In genomic region chr19:18713357-18713756, GRCm38 (mm10) we compare ENCODE assay signal across 7 mouse cellular contexts. TPM values are rescaled to one million over a fixed set of nuclear protein-coding genes. Genes with fewer than 3 reads are reported as not detected.
A peak's percentile ranks its signal among the peaks of the same experiment; 100 is the strongest.
DNase-seq lines count a peak whose midpoint lies in the region; ATAC-seq and TF ChIP-seq lines count a peak whose summit lies in the region.
"Not testable (repeated sequence)": the region's sequence is repeated elsewhere in the genome, so short reads cannot be mapped to it uniquely, and the experiment has no call there.

No protein-coding gene starts in this region.

- TF ChIP-seq CTCF in midbrain, postnatal 0 days (IDR thresholded peaks at IDR 0.05), result peak; percentile 31; the same call in 1 of the 2 replicates

- H3K36me3 ChIP-seq in embryonic facial prominence, embryonic 14.5 days (ENCODE audit: control insufficient read depth, insufficient read depth, low read length); kidney, embryonic 15.5 days; liver, embryonic 11.5 days (ENCODE audit: control insufficient read depth, insufficient read depth, low read length); midbrain, postnatal 0 days (ENCODE audit: insufficient read depth, low read length): not testable (repeated sequence)
- peaks cover 13% of the 10 kb centered on the region for H3K36me3 ChIP-seq in heart, embryonic 10.5 days

- H3K27ac ChIP-seq in embryonic facial prominence, embryonic 14.5 days (replicated peaks; ENCODE audit: low read depth, low read length), result peak overlapping the region; percentile 94
- H3K27ac ChIP-seq in heart, embryonic 10.5 days, result peak overlapping the region; percentile 92
- peak overlapping the region; percentile 97 for H3K27ac ChIP-seq in kidney, embryonic 15.5 days
- peak overlapping the region; percentile 98 for H3K27ac ChIP-seq in liver, embryonic 11.5 days (ENCODE audit: low read depth, low read length)
- H3K27ac ChIP-seq in midbrain, postnatal 0 days (ENCODE audit: low read depth, low read length), result peak overlapping the region; percentile 92; the same call in 1 of the 2 replicates

- H3K9ac ChIP-seq in embryonic facial prominence, embryonic 14.5 days (ENCODE audit: low read depth, low read length), result peak overlapping the region; percentile 89
- peak overlapping the region; percentile 70 for H3K9ac ChIP-seq in kidney, embryonic 15.5 days
- peak overlapping the region; percentile 98 for H3K9ac ChIP-seq in liver, embryonic 11.5 days (ENCODE audit: low read depth, low read length)
- peak overlapping the region; percentile 64 for H3K9ac ChIP-seq in midbrain, postnatal 0 days (replicated peaks; ENCODE audit: low read length, poor library complexity, severe bottlenecking)

- not testable (repeated sequence) for H3K9me3 ChIP-seq in embryonic facial prominence, embryonic 14.5 days (ENCODE audit: control insufficient read depth, low read length); heart, embryonic 10.5 days; kidney, embryonic 15.5 days (replicated peaks); liver, embryonic 11.5 days (ENCODE audit: control insufficient read depth, low read length); midbrain, postnatal 0 days (ENCODE audit: low read length)

- peak; percentile 60 for ATAC-seq in embryonic facial prominence, embryonic 14.5 days (ENCODE audit: low read depth)
- ATAC-seq in kidney, embryonic 15.5 days (replicated peaks; ENCODE audit: low FRiP score), result peak; percentile 71
- peak; percentile 48 for ATAC-seq in liver, embryonic 11.5 days (replicated peaks; ENCODE audit: low FRiP score)
- ATAC-seq in midbrain, postnatal 0 days (ENCODE audit: low FRiP score), result peak; percentile 73

- not testable (repeated sequence) for H3K27me3 ChIP-seq in embryonic facial prominence, embryonic 14.5 days (replicated peaks; ENCODE audit: control insufficient read depth, insufficient read depth, low read length); heart, embryonic 10.5 days (ENCODE audit: insufficient read depth, poor library complexity, severe bottlenecking); kidney, embryonic 15.5 days; liver, embryonic 11.5 days (replicated peaks; ENCODE audit: control insufficient read depth, insufficient read depth, low read length); midbrain, postnatal 0 days (ENCODE audit: insufficient read depth, low read length)

- H3K4me3 ChIP-seq in embryonic facial prominence, embryonic 14.5 days (ENCODE audit: low read depth, low read length), result peak overlapping the region; percentile 88
- H3K4me3 ChIP-seq in heart, embryonic 10.5 days, result peak overlapping the region; percentile 95
- peak overlapping the region; percentile 60 for H3K4me3 ChIP-seq in kidney, embryonic 15.5 days (replicated peaks)
- peak overlapping the region; percentile 97 for H3K4me3 ChIP-seq in liver, embryonic 11.5 days (ENCODE audit: low read depth, low read length)
- H3K4me3 ChIP-seq in midbrain, postnatal 0 days (ENCODE audit: low read depth, low read length), result peak overlapping the region; percentile 76

- WGBS in embryonic facial prominence, embryonic 14.5 days, result 0% methylated on average over 9 of the region's 46 CpGs
- under 1% methylated on average over 45 of the region's 46 CpGs for WGBS in heart, embryonic 10.5 days
- WGBS in kidney, embryonic 15.5 days, result under 1% methylated on average over 46 of the region's 46 CpGs
- WGBS in liver, embryonic 11.5 days, result under 1% methylated on average over 41 of the region's 46 CpGs
- WGBS in midbrain, postnatal 0 days, result under 1% methylated on average over 37 of the region's 46 CpGs

- peak overlapping the region; percentile 89 for H3K4me2 ChIP-seq in embryonic facial prominence, embryonic 14.5 days (ENCODE audit: low read depth, low read length)
- peak overlapping the region; percentile 62 for H3K4me2 ChIP-seq in kidney, embryonic 15.5 days
- H3K4me2 ChIP-seq in liver, embryonic 11.5 days, result peak overlapping the region; percentile 61
- H3K4me2 ChIP-seq in midbrain, postnatal 0 days (ENCODE audit: low read depth, low read length, poor library complexity, severe bottlenecking), result peak overlapping the region; percentile 88

- DNase-seq in adrenal gland, postnatal 14 days, result peak; percentile 73
- DNase-seq in embryonic facial prominence, embryonic 14.5 days (ENCODE audit: low spot score), result peak; percentile 23
- DNase-seq in heart, embryonic 10.5 days (ENCODE audit: low spot score); midbrain, postnatal 0 days (ENCODE audit: low spot score): not testable (repeated sequence)
- DNase-seq in liver, embryonic 11.5 days (ENCODE audit: low spot score), result peak; percentile 57
- peak; percentile 73 to 77 for DNase-seq in spleen, postnatal 10 days (ENCODE audit: low spot score in 2 of 2)

- H3K4me1 ChIP-seq in embryonic facial prominence, embryonic 14.5 days (ENCODE audit: control insufficient read depth, insufficient read depth, low read length); midbrain, postnatal 0 days (ENCODE audit: insufficient read depth, low read length): not testable (repeated sequence)
- peaks cover 21% of the 10 kb centered on the region for H3K4me1 ChIP-seq in heart, embryonic 10.5 days
- peaks cover 19% of the 10 kb centered on the region for H3K4me1 ChIP-seq in kidney, embryonic 15.5 days
- H3K4me1 ChIP-seq in liver, embryonic 11.5 days (replicated peaks; ENCODE audit: control insufficient read depth, insufficient read depth, low read length), result peaks cover 20% of the 10 kb centered on the region; the same call in 1 of the 2 replicates

RNA-seq across cellular contexts. Expression of gene D030056L22Rik, which starts 0.4 kb away (rescaled TPM):
- total RNA-seq in adrenal gland, postnatal 14 days (2021), result 11.0 and 13.9 TPM in 2 replicates
- polyA plus RNA-seq in embryonic facial prominence, embryonic 14.5 days (2014; fragmentation: Nextera tagmentation; extraction: Ambion mirVana), result 29.0 and 32.1 TPM in 2 replicates
- polyA plus RNA-seq in heart, embryonic 10.5 days (2016; fragmentation: Nextera tagmentation; extraction: Ambion mirVana), result 21.0 and 27.2 TPM in 2 replicates
- 34.6 and 38.9 TPM in 2 replicates for polyA plus RNA-seq in kidney, embryonic 15.5 days (2015; fragmentation: Nextera tagmentation; extraction: Ambion mirVana)
- polyA plus RNA-seq in liver, embryonic 11.5 days (2014; fragmentation: Nextera tagmentation; extraction: Ambion mirVana), result 53.3 and 56.5 TPM in 2 replicates
- total RNA-seq in midbrain, postnatal 0 days (2014; rRNA removed), result 49.6 and 61.8 TPM in 2 replicates
- polyA plus RNA-seq in midbrain, postnatal 0 days (2015; fragmentation: Nextera tagmentation; extraction: Ambion mirVana), result 35.0 TPM in 2 replicates

RNA-seq across cellular contexts. Expression of gene Trpm6, which starts 36.4 kb away (rescaled TPM):
- 0.19 and 0.30 TPM in 2 replicates for total RNA-seq in adrenal gland, postnatal 14 days (2021)
- polyA plus RNA-seq in embryonic facial prominence, embryonic 14.5 days (2014; fragmentation: Nextera tagmentation; extraction: Ambion mirVana), result 0.35 and 0.48 TPM in 2 replicates
- 0.11 and 0.23 TPM in 2 replicates for polyA plus RNA-seq in heart, embryonic 10.5 days (2016; fragmentation: Nextera tagmentation; extraction: Ambion mirVana)
- 0.57 and 0.82 TPM in 2 replicates for polyA plus RNA-seq in kidney, embryonic 15.5 days (2015; fragmentation: Nextera tagmentation; extraction: Ambion mirVana)
- polyA plus RNA-seq in liver, embryonic 11.5 days (2014; fragmentation: Nextera tagmentation; extraction: Ambion mirVana), result 0.15 TPM in 1 of 2 replicates, not detected in the other
- total RNA-seq in midbrain, postnatal 0 days (2014; rRNA removed), result 0.38 TPM in 2 replicates
- polyA plus RNA-seq in midbrain, postnatal 0 days (2015; fragmentation: Nextera tagmentation; extraction: Ambion mirVana), result 0.26 and 0.29 TPM in 2 replicates

RNA-seq across cellular contexts. Expression of gene Carnmt1, which starts 42.8 kb away (rescaled TPM):
- total RNA-seq in adrenal gland, postnatal 14 days (2021), result 23.5 and 27.8 TPM in 2 replicates
- polyA plus RNA-seq in embryonic facial prominence, embryonic 14.5 days (2014; fragmentation: Nextera tagmentation; extraction: Ambion mirVana), result 37.5 and 40.2 TPM in 2 replicates
- 24.4 and 33.3 TPM in 2 replicates for polyA plus RNA-seq in heart, embryonic 10.5 days (2016; fragmentation: Nextera tagmentation; extraction: Ambion mirVana)
- 32.8 and 35.2 TPM in 2 replicates for polyA plus RNA-seq in kidney, embryonic 15.5 days (2015; fragmentation: Nextera tagmentation; extraction: Ambion mirVana)
- polyA plus RNA-seq in liver, embryonic 11.5 days (2014; fragmentation: Nextera tagmentation; extraction: Ambion mirVana), result 44.7 and 45.1 TPM in 2 replicates
- total RNA-seq in midbrain, postnatal 0 days (2014; rRNA removed), result 8.2 and 10.7 TPM in 2 replicates
- polyA plus RNA-seq in midbrain, postnatal 0 days (2015; fragmentation: Nextera tagmentation; extraction: Ambion mirVana), result 9.8 and 11.5 TPM in 2 replicates
